Mouse (Mus musculus) thymus, adult 2 months (tissue): ENCODE results near the gene Arrdc3.

Experiments used
- CTCF ChIP-seq: fragments of 200-500 bp; IDR thresholded peaks from 2 replicates; pipeline ENCODE4 v1.5.1; 2012; ENCODE audit warnings: mild to moderate bottlenecking, control low read depth, low read length, moderate library complexity, borderline replicate concordance; ENCODE audit not compliant: control insufficient read depth, poor library complexity, insufficient read depth; ENCODE audit errors: extremely low read depth
- POLR2A ChIP-seq: fragments of 200-500 bp; IDR thresholded peaks from 2 replicates; pipeline ENCODE4 v1.6.1; 2012; ENCODE audit warnings: mild to moderate bottlenecking, low read length, control low read depth, moderate library complexity; ENCODE audit not compliant: control insufficient read depth, poor library complexity, insufficient read depth; ENCODE audit errors: extremely low read depth

DNA sequence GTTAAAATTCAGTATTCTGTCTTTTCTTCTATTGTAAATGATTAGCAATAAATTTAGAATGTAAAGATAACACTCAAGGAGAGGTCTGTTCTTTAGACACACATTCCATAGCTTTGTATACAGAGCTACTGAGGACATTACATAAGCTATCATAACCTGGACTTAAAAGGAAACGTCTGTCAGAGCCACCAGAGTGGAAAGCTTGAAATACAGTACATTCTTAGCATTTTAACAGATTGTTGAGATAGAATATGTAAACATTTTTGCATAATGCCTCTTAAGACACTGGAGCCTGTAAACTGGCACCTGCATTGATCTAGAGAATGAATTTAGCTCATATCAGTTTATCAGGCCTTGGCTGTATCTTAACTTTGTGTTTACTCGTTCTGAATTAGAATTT lies 4.7 kb downstream of the Arrdc3 start:
- TF ChIP-seq CTCF, result no peak
- no peak for TF ChIP-seq POLR2A
